Mouse (Mus musculus): Measurements from ENCODE around the gene Il20rb. TPM values are rescaled to one million over a fixed set of nuclear protein-coding genes. Genes with fewer than 3 reads are reported as not detected.

Il20rb gene
- polyA plus RNA-seq (2015; fragmentation: Nextera tagmentation; extraction: Ambion mirVana), result 9.2 and 9.7 TPM in 2 replicates

DNA sequence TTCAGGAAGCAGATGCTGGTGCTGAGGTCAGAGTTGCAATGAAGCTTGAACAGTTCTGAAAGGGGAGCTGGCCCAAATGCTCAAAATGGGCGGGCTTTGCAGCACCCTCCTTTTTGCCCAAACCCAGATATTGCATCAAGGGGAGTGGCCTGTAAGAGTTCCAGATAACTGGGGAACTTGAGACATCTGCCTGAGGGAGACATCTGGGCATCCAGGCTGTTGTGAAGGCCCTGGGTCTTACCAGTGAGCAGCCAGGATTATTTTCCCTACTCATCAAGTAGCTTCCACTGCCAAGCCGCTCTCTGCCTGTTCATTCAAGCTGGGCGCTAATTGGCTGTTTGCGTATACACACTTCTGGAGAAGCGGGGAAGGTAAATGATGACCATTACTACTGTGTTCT is at the start of gene Il20rb:
TSS of gene Il20rb (minus strand) at position 358 of the 400 bp plus-strand sequence.
- DNase-seq (ENCODE audit: low spot score), result no peak

GRCm38 (mm10) chr9:100535618-100536262 is 49.2 kb upstream of the Il20rb start:
- no peak for DNase-seq (ENCODE audit: low spot score)

DNA sequence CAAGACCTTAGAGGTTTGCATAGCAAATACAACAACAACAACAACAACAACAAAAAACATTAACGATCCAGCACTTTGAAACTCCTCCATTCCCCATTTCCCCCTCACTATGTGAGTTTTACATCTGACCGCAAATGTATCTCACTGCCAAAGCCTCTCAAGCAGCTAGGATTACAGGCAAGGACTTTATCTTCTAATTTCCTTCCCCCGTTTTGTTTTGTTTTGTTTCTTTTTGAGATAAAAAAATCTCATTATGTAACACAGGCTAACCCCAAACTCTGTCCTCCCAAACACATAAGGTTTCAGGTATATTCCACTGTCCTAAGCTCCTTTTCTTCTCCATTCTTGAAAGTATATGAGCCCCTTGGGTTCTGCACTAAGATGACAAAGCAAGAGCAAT is 48.1 kb upstream of the Il20rb start:
- DNase-seq (ENCODE audit: low spot score), result no peak

DNA sequence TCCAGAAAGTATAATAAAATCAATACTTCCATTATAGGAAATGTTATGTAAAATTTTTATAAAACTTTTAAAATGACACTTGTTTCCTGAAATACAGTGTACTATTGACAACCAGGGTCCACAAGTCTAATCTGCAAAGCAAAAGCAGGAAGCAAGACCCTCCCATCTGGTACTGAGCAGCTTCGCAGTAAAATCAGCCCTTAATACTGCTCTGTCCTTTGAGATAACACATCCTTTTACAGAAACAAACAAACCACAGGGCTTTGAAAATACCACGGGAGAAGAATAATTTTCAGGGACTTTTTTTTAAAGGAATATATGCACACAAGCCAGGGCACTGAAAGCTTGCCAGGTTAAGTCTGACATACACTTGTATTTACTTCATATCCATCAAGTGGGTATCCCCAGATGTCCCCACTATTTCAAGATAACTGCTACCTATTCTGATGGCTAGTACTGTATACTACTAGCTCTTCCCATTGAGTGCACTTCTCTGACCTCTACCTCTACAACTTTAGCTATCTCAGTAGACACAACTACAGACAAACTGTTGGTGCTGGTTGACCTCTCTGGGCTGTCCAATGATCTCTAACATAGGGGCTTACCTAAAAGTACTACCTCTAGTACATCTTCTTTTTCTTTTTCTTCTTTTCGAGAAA is 46.4 kb upstream of the Il20rb start:
- no peak for DNase-seq (ENCODE audit: low spot score)

- no peak for DNase-seq (ENCODE audit: low spot score)
Measured at GRCm38 (mm10) chr9:100531296-100531695, 44.7 kb upstream of the Il20rb start.

GRCm38 (mm10) chr9:100525225-100525624 is 38.6 kb upstream of the Il20rb start:
- no peak for DNase-seq (ENCODE audit: low spot score)

GRCm38 (mm10) chr9:100522029-100522428 is 35.4 kb upstream of the Il20rb start:
- peak; percentile 43 for DNase-seq (ENCODE audit: low spot score)

DNA sequence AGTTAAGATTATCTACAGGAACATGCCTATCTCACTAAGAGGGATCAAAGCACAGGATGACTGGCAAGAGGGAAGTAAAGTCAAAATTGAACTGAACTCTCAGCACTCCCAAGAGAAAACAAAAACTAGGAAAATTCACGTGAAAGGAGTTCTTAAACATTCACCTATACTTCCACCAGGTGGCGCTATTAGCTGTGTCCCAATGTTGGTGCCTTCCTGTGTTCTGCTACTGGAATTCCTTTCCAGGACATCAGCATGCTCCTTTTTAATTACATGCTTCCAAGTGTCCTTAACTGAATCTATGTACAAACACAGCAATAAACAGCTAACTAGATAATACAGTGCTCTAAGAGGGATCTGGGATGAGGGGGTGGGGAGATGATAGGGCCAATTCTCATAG is 34.0 kb upstream of the Il20rb start:
- peak; percentile 49 for DNase-seq (ENCODE audit: low spot score)

DNA sequence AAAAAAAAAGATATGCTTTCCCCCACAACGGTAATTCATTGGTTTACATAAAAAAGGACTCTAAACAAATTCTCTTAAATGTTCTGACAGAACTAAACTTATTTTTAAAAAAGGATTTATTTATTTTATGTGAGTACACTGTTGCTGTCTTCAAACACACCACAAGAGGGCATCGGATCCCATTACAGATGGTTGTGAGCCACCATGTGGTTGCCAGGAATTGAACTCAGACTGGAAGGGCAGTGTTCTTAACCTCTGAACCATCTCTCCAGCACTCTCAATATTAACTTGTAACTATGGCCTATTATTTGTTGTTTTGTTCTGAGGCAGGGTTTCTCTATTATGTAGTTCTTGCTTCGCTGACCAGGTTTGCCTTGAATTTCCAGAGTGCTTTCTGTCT is 33.4 kb upstream of the Il20rb start:
- peak; percentile 12 for DNase-seq (ENCODE audit: low spot score)

- DNase-seq (ENCODE audit: low spot score), result no peak
Measured at GRCm38 (mm10) chr9:100507581-100507980, 21.0 kb upstream of the Il20rb start.

DNA sequence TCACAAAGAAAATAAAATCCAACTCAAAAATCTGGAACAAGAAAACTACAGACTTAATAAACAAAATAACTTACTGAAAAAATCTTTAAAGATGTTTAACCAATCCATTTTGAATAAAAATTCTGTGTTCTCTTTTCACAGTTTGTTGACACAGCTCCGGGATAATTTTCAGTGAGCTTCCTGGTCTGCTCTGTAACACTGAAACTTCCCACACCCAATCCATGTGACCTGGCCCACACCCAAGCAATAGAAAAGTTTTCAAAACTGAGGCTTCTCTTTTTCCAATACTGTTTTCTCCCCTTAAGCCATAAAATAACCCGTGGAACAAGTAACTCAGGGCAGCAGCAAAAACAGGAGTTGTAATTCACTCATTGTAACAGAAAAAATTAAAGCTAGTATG is 20.1 kb upstream of the Il20rb start:
- no peak for DNase-seq (ENCODE audit: low spot score)

- DNase-seq (ENCODE audit: low spot score), result no peak
Measured at GRCm38 (mm10) chr9:100505498-100505897, 18.9 kb upstream of the Il20rb start.

DNA sequence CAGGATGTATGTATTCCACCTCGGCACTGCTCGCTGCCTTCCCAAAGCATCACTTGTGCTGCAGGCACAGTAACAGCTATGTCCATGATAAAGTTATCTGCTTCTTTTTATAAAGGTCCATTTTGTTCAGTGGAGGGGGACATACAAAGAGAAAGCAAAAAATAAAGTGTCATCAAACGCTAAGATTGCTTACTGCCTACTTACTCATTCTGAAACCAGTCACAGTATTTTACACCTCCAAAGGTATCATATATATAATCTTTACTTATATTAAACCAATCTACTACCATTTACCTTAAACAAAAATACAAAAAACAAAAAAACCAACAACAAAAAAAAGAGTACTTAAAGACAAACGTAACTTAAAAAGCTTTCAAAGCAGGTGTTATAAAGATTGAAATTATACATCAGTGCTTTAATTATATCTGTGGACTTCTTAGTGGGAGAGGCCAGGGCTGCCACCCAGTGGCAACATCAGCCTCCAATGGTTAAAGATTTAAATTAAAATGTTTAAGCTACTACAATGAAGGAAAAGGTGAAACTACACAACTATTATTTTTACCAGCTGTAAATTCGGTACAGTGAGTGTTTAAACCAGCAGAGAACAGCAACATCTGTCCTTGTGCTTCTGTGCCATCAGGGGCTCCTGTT is 7.1 kb upstream of the Il20rb start:
- DNase-seq (ENCODE audit: low spot score), result peak; percentile 42

- no peak for DNase-seq (ENCODE audit: low spot score)
Measured at GRCm38 (mm10) chr9:100491424-100491823, 4.8 kb upstream of the Il20rb start.

- DNase-seq (ENCODE audit: low spot score), result no peak
Measured at GRCm38 (mm10) chr9:100488969-100489368, 2.4 kb upstream of the Il20rb start.

DNA sequence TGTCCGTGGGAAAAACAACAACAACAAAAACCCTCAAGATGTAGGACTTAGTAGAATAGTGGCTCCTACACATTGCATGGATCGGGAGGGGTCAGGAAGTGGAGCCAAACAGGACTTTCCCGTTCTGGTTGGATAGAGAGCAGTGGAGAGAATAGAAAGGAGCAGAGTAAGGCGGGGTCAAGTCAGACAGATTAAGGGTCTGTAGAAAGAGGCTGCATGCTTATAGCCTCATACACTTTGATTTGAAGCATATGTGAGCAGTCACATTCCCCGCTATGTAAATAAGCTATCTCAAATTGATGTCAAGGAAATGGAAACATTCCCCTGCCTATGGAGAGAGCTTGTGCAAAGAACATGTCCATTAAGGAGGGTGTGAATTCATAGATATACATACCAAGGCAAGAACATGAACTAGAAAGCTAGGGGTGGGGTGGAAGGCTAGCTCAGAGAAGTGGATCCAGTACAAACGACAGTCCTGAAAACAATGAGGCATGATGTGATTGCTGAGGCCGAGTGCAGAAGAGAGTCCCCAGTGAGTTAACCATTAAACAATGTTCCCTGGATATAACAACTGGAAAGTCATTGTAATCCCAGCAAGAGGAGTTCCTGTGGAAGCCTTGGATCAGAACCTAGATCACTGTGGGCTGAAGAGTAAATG is 1.6 kb upstream of the Il20rb start:
- no peak for DNase-seq (ENCODE audit: low spot score)

- DNase-seq (ENCODE audit: low spot score), result no peak
Measured at GRCm38 (mm10) chr9:100483318-100483717, 3.3 kb downstream of the Il20rb start.

DNA sequence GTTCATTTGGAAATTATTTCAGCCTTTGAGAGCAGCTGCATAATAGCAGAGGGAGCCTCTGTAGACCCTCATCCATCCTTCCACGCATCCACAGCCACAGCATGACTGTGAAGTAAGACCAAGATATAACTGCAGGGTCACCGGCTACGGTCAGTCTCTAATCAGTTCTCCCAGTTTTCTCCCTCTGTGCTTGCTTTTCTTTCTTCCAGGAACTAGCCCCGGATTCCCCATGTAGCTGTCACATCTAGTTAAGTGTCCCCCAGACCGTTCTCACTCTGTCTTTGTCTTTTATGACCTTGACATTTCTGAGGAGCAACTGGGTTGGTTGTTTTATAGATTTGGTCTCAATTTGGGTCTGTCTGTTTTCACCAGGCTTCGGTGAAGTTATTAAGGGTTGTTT is 5.0 kb downstream of the Il20rb start:
- no peak for DNase-seq (ENCODE audit: low spot score)

DNA sequence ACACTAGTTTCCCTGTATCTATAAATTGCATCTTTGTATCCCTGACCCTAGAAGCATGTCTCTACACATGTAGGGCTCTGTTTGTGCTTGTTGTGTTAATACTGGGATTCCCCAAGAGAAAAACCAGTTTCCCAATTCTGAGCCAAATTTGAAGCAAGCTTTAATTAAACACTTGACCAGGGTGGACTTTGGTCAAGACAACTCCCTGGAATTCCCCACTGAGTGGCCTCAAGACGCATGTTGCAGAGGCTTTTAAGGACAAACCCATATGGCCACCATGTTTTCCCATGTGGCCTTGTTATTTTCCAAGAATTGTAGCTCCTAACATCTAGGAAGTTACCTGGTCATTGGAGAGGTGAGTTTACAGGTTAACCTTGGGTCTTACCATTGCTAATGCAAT is 12.5 kb downstream of the Il20rb start:
- no peak for DNase-seq (ENCODE audit: low spot score)

DNA sequence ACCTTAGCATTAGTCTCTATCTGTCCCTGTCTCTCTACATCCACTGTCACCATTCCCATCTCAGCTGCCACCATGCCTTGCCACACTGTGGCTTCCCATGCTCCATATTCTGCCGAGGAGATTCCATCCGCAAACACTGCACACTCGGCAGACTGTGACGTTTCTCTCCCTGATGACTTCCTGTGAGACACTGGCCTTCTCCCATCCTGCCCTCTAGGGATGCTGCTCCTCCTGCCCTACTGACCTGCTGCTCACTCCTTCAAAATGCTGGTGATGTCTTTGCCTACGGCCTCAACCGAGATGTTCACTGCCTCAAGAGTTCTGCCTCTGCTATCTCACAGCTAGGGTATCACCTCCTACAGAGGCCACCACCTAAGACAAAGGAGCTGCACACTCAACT is 13.2 kb downstream of the Il20rb start:
- DNase-seq (ENCODE audit: low spot score), result no peak

GRCm38 (mm10) chr9:100472931-100473330 is 13.7 kb downstream of the Il20rb start:
- DNase-seq (ENCODE audit: low spot score), result no peak

GRCm38 (mm10) chr9:100471605-100471953 is 15.0 kb downstream of the Il20rb start:
- DNase-seq (ENCODE audit: low spot score), result no peak

All from thymus, postnatal 0 days (tissue).